Mouse (Mus musculus) bone marrow, adult 2 months (tissue): ENCODE measurements around the gene Pet117.

ENCODE experiments used
- CTCF ChIP-seq: fragments of 200-500 bp; IDR thresholded peaks from 2 replicates; pipeline ENCODE4 v1.5.1; 2011; ENCODE audit warnings: low read length, control low read depth; ENCODE audit not compliant: control insufficient read depth, insufficient read depth
- POLR2A ChIP-seq: fragments of 200-500 bp; IDR thresholded peaks from 2 replicates; pipeline ENCODE4 v1.6.1; 2011; ENCODE audit warnings: low read depth, mild to moderate bottlenecking, control low read depth, low read length, borderline replicate concordance; ENCODE audit not compliant: control insufficient read depth

DNA sequence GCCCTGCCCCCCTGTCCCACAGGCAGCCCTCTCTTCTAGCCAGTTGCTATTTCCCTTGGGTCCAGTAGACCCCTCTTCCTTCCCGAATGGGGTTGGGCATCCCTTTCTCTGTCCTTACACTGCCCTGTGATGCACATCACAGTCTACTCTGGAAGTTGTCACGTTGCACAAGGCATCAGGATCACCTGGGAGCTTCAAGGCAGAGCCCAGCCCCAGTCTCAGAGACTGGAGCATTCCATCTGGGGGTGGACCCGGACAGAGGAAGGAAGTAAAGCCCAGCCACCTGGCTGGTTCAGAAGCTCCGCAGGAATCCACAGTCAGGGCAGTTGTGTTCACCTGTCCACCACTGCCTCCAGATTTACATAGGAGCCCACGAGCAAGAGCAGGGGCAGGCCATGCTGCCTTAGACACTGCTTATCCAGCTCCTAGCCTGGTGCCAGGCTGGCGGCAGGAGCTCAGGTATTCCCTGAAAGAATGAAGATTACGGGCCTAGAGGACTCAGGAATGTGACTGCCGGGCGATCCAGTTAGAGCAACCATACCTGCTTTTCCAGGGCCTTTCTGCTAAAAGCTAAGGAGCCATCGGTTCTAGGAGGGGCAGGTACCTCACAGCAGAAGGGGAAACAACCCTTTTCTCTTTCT, 6.4 kb downstream of the Pet117 start:
- TF ChIP-seq CTCF (no peak), POLR2A (no peak)
